Comparison of ENCODE assay signal across 8 mouse cellular contexts in genomic region chr7:143748041-143748868, GRCm38 (mm10). TPM values are rescaled to one million over a fixed set of nuclear protein-coding genes. Genes with fewer than 3 reads are reported as not detected.
DNase-seq lines count a peak whose midpoint lies in the region; ATAC-seq and TF ChIP-seq lines count a peak whose summit lies in the region.

No protein-coding gene starts in this region.

- no peaks in the 10 kb centered on the region for H3K9me3 ChIP-seq in heart, embryonic 12.5 days (replicated peaks)
- no peaks in the 10 kb centered on the region for H3K9me3 ChIP-seq in kidney, embryonic 16.5 days (ENCODE audit: low read length)
- no peaks in the 10 kb centered on the region for H3K9me3 ChIP-seq in stomach, embryonic 15.5 days

- no peaks in the 10 kb centered on the region for H3K4me1 ChIP-seq in bone marrow, adult 2 months (ENCODE audit: control insufficient read depth, insufficient read depth, low read length)
- H3K4me1 ChIP-seq in embryonic fibroblast, embryonic 13.5 days (ENCODE audit: control insufficient read depth, insufficient read depth, low read length): no peaks in the 10 kb centered on the region
- H3K4me1 ChIP-seq in heart, embryonic 12.5 days (replicated peaks): peaks cover 22% of the 10 kb centered on the region
- peaks cover 3% of the 10 kb centered on the region; the same call in 1 of the 2 replicates for H3K4me1 ChIP-seq in kidney, embryonic 16.5 days (ENCODE audit: insufficient read depth, low read length)
- peaks cover 11% of the 10 kb centered on the region for H3K4me1 ChIP-seq in stomach, embryonic 15.5 days

- peaks cover 19% of the 10 kb centered on the region for H3K27me3 ChIP-seq in heart, embryonic 12.5 days (replicated peaks)
- no peaks in the 10 kb centered on the region for H3K27me3 ChIP-seq in kidney, embryonic 16.5 days (ENCODE audit: insufficient read depth, low read length)
- H3K27me3 ChIP-seq in stomach, embryonic 15.5 days (replicated peaks): no peaks in the 10 kb centered on the region

- no peak for TF ChIP-seq POLR2A in bone marrow, adult 2 months (IDR thresholded peaks at IDR 0.05; ENCODE audit: borderline replicate concordance, control insufficient read depth, low read depth, low read length)
- no peak for TF ChIP-seq POLR2A in embryonic fibroblast, embryonic 13.5 days (IDR thresholded peaks at IDR 0.05; ENCODE audit: low read depth, low read length)

- 9% methylated on average over 16 of the region's 16 CpGs for WGBS in bone marrow, adult 2 months
- WGBS in heart, embryonic 12.5 days: 4% methylated on average over 16 of the region's 16 CpGs
- under 1% methylated on average over 16 of the region's 16 CpGs for WGBS in kidney, embryonic 16.5 days
- 3% methylated on average over 16 of the region's 16 CpGs for WGBS in stomach, embryonic 15.5 days

- DNase-seq in 416B (ENCODE audit: low read depth) (peak; percentile 89), liver (peak; percentile 77)
- DNase-seq in neural tube, embryonic 10.5 days (ENCODE audit: extremely low spot score, low spot score): peak; percentile 92

- peak overlapping the region; percentile 64 for H3K4me2 ChIP-seq in heart, embryonic 12.5 days
- H3K4me2 ChIP-seq in kidney, embryonic 16.5 days (replicated peaks; ENCODE audit: low read depth, low read length): peak overlapping the region; percentile 48
- peak overlapping the region; percentile 49 for H3K4me2 ChIP-seq in stomach, embryonic 15.5 days

- TF ChIP-seq CTCF in bone marrow, adult 2 months (IDR thresholded peaks at IDR 0.05; ENCODE audit: control insufficient read depth, insufficient read depth, low read length): peak; percentile 81
- peak; percentile 86; the same call in 1 of the 2 replicates for TF ChIP-seq CTCF in embryonic fibroblast, embryonic 13.5 days (IDR thresholded peaks at IDR 0.05; ENCODE audit: borderline replicate concordance, insufficient read depth, low read length)

- H3K4me3 ChIP-seq in bone marrow, adult 2 months (replicated peaks; ENCODE audit: control insufficient read depth, low read depth, low read length): no peak overlapping the region
- H3K4me3 ChIP-seq in embryonic fibroblast, embryonic 13.5 days (ENCODE audit: insufficient read depth, low read length): no peak overlapping the region
- H3K4me3 ChIP-seq in heart, embryonic 12.5 days: peak overlapping the region; percentile 25
- H3K4me3 ChIP-seq in kidney, embryonic 16.5 days (ENCODE audit: low read length): peak overlapping the region; percentile 18; the same call in 1 of the 2 replicates
- H3K4me3 ChIP-seq in stomach, embryonic 15.5 days (replicated peaks): no peak overlapping the region

- ATAC-seq in heart, embryonic 12.5 days (ENCODE audit: insufficient number of reproducible peaks, low FRiP score): peak; percentile 66; the same call in 1 of the 2 replicates
- peak; percentile 87 for ATAC-seq in kidney, embryonic 16.5 days (ENCODE audit: low FRiP score, low TSS enrichment)
- ATAC-seq in stomach, embryonic 15.5 days (ENCODE audit: insufficient read depth, low FRiP score, low read depth): peak; percentile 71; the same call in 1 of the 2 replicates

- no peak overlapping the region for H3K27ac ChIP-seq in bone marrow, adult 2 months (ENCODE audit: control insufficient read depth, insufficient read depth, low read depth, low read length, poor library complexity)
- H3K27ac ChIP-seq in embryonic fibroblast, embryonic 13.5 days (ENCODE audit: insufficient read depth, low read length): no peak overlapping the region
- H3K27ac ChIP-seq in heart, embryonic 12.5 days (ENCODE audit: poor library complexity, severe bottlenecking): no peak overlapping the region
- no peak overlapping the region for H3K27ac ChIP-seq in kidney, embryonic 16.5 days (ENCODE audit: low read length)
- H3K27ac ChIP-seq in stomach, embryonic 15.5 days: no peak overlapping the region

- no peaks in the 10 kb centered on the region for H3K36me3 ChIP-seq in heart, embryonic 12.5 days
- H3K36me3 ChIP-seq in kidney, embryonic 16.5 days (ENCODE audit: insufficient read depth, low read length): no peaks in the 10 kb centered on the region
- no peaks in the 10 kb centered on the region for H3K36me3 ChIP-seq in stomach, embryonic 15.5 days

- peak overlapping the region; percentile 49 for H3K9ac ChIP-seq in heart, embryonic 12.5 days
- peak overlapping the region; percentile 61 for H3K9ac ChIP-seq in kidney, embryonic 16.5 days (replicated peaks; ENCODE audit: low read length)
- H3K9ac ChIP-seq in stomach, embryonic 15.5 days: 0 out of 2 replicates have a peak overlapping the region, but pooled peaks have one; percentile 19

RNA-seq across cellular contexts. Expression of gene Osbpl5, which starts 8.5 kb away (rescaled TPM):
- 3.4 and 6.7 TPM in 2 replicates for polyA plus RNA-seq in bone marrow, adult 2 months (2011; ENCODE audit: insufficient read depth, insufficient read length, low replicate concordance, missing spikeins)
- polyA plus RNA-seq in embryonic fibroblast, embryonic 13.5 days (2011; ENCODE audit: insufficient read length, low read depth, missing spikeins): 54.2 and 70.5 TPM in 2 replicates
- polyA plus RNA-seq in heart, embryonic 12.5 days (2016; fragmentation: Nextera tagmentation; extraction: Ambion mirVana): 36.6 and 40.3 TPM in 2 replicates
- 42.1 and 47.1 TPM in 2 replicates for polyA plus RNA-seq in kidney, embryonic 16.5 days (2015; fragmentation: Nextera tagmentation; extraction: Ambion mirVana)
- polyA plus RNA-seq in stomach, embryonic 15.5 days (2015; fragmentation: Nextera tagmentation; extraction: Ambion mirVana): 34.4 and 36.5 TPM in 2 replicates

RNA-seq across cellular contexts. Expression of gene Mrgprg, which starts 18.5 kb away (rescaled TPM):
- not detected in 2 replicates for polyA plus RNA-seq in bone marrow, adult 2 months (2011; ENCODE audit: insufficient read depth, insufficient read length, low replicate concordance, missing spikeins)
- not detected in 2 replicates for polyA plus RNA-seq in embryonic fibroblast, embryonic 13.5 days (2011; ENCODE audit: insufficient read length, low read depth, missing spikeins)
- not detected in 2 replicates for polyA plus RNA-seq in heart, embryonic 12.5 days (2016; fragmentation: Nextera tagmentation; extraction: Ambion mirVana)
- not detected in 2 replicates for polyA plus RNA-seq in kidney, embryonic 16.5 days (2015; fragmentation: Nextera tagmentation; extraction: Ambion mirVana)
- polyA plus RNA-seq in stomach, embryonic 15.5 days (2015; fragmentation: Nextera tagmentation; extraction: Ambion mirVana): not detected in 2 replicates

RNA-seq across cellular contexts. Expression of gene Mrgpre, which starts 36.0 kb away (rescaled TPM):
- 0.52 TPM in 1 of 2 replicates, not detected in the other for polyA plus RNA-seq in bone marrow, adult 2 months (2011; ENCODE audit: insufficient read depth, insufficient read length, low replicate concordance, missing spikeins)
- polyA plus RNA-seq in embryonic fibroblast, embryonic 13.5 days (2011; ENCODE audit: insufficient read length, low read depth, missing spikeins): 2.3 and 2.5 TPM in 2 replicates
- polyA plus RNA-seq in heart, embryonic 12.5 days (2016; fragmentation: Nextera tagmentation; extraction: Ambion mirVana): 3.0 and 3.2 TPM in 2 replicates
- polyA plus RNA-seq in kidney, embryonic 16.5 days (2015; fragmentation: Nextera tagmentation; extraction: Ambion mirVana): 2.2 and 2.5 TPM in 2 replicates
- 0.90 and 1.6 TPM in 2 replicates for polyA plus RNA-seq in stomach, embryonic 15.5 days (2015; fragmentation: Nextera tagmentation; extraction: Ambion mirVana)

Comparison
In these comparisons a context has a peak if more than half of its experiments do, and no peak if none do; other contexts are left out.
1. H3K4me3 ChIP-seq: peak in heart, embryonic 12.5 days (single experiment) and kidney, embryonic 16.5 days (single experiment); none in bone marrow, adult 2 months (single experiment), embryonic fibroblast, embryonic 13.5 days (single experiment) and stomach, embryonic 15.5 days (single experiment).
2. Peak in every context shown above with its lines, with median percentiles within 50 percentile points of each other: DNase-seq, ATAC-seq, H3K4me2 ChIP-seq and H3K9ac ChIP-seq.